Mouse (Mus musculus) testis, postnatal 10 days (tissue): ENCODE results near the gene Akap1.
A peak's percentile ranks its signal among the peaks of the same experiment; 100 is the strongest.

Experiments
- DNase-seq: peaks from one replicate; pipeline ENCODE4 v3.0.0; 2021; ENCODE audit warnings: low spot score

Akap1 gene

GRCm38 (mm10) chr11:88842315-88842975 is 21.9 kb downstream of the Akap1 start:
- DNase-seq, result no peak

- DNase-seq, result no peak
Observed at GRCm38 (mm10) chr11:88841406-88841805, 23.0 kb downstream of the Akap1 start.

- no peak for DNase-seq
Observed at GRCm38 (mm10) chr11:88840724-88841350, 23.5 kb downstream of the Akap1 start.

GRCm38 (mm10) chr11:88840292-88840691 is 24.1 kb downstream of the Akap1 start:
- DNase-seq, result no peak

- no peak for DNase-seq
Observed at GRCm38 (mm10) chr11:88839379-88839778, 25.0 kb downstream of the Akap1 start.

GRCm38 (mm10) chr11:88838630-88839029 is 25.8 kb downstream of the Akap1 start:
- DNase-seq, result no peak

GRCm38 (mm10) chr11:88834606-88835005 is 29.8 kb downstream of the Akap1 start:
- DNase-seq, result no peak

- DNase-seq, result no peak
Observed at GRCm38 (mm10) chr11:88834134-88834533, 30.3 kb downstream of the Akap1 start.

- DNase-seq, result no peak
Observed at GRCm38 (mm10) chr11:88833099-88833498, 31.3 kb downstream of the Akap1 start.

- no peak for DNase-seq
Observed at GRCm38 (mm10) chr11:88830257-88830804, 34.1 kb downstream of the Akap1 start.

GRCm38 (mm10) chr11:88828528-88828927 is 35.9 kb downstream of the Akap1 start:
- DNase-seq, result no peak

GRCm38 (mm10) chr11:88825909-88826308 is 38.5 kb downstream of the Akap1 start:
- no peak for DNase-seq

- DNase-seq, result peak; percentile 68
Observed at GRCm38 (mm10) chr11:88822991-88823390, 41.4 kb downstream of the Akap1 start.

GRCm38 (mm10) chr11:88822526-88822925 is 41.9 kb downstream of the Akap1 start:
- no peak for DNase-seq

- no peak for DNase-seq
Observed at GRCm38 (mm10) chr11:88820742-88821576, 43.4 kb downstream of the Akap1 start.

- no peak for DNase-seq
Observed at GRCm38 (mm10) chr11:88820253-88820652, 44.1 kb downstream of the Akap1 start.

- DNase-seq, result no peak
Observed at GRCm38 (mm10) chr11:88817061-88817460, 47.3 kb downstream of the Akap1 start.

GRCm38 (mm10) chr11:88803231-88804010 is 61.0 kb downstream of the Akap1 start:
- no peak for DNase-seq

GRCm38 (mm10) chr11:88796207-88796606 is 68.2 kb downstream of the Akap1 start:
- DNase-seq, result no peak

- DNase-seq, result no peak
Observed at GRCm38 (mm10) chr11:88789893-88790292, 74.5 kb downstream of the Akap1 start.

- no peak for DNase-seq
Observed at GRCm38 (mm10) chr11:88786816-88787215, 77.6 kb downstream of the Akap1 start.

GRCm38 (mm10) chr11:88783525-88783924 is 80.9 kb downstream of the Akap1 start:
- no peak for DNase-seq
